Mouse (Mus musculus) heart, postnatal 0 days (tissue): ENCODE measurements around the gene Rbm15. TPM values are rescaled to one million over a fixed set of nuclear protein-coding genes. Genes with fewer than 3 reads are reported as not detected.

Experiments
- ATAC-seq: fragments of 200-750 bp; cut with Nextera tagmentation; 2 replicates; pipeline ENCODE4 v1.8.0; 2017; ENCODE audit warnings: low read depth, moderate number of reproducible peaks, moderate library complexity; ENCODE audit not compliant: insufficient read depth
- DNase-seq: peaks from one replicate; pipeline ENCODE4 v3.0.0-alpha.2; 2016; ENCODE audit warnings: low spot score
- H3K27ac ChIP-seq: fragments of 300-500 bp; sonication (generic); 2 replicates; pipeline ENCODE4 v1.5.1; 2014; ENCODE audit warnings: low read depth, mild to moderate bottlenecking
- H3K27me3 ChIP-seq: fragments of 300-500 bp; sonication (generic); 2 replicates; pipeline ENCODE4 v1.6.1; 2014; ENCODE audit warnings: low read length, mixed read lengths; ENCODE audit not compliant: control insufficient read depth, insufficient read depth
- H3K36me3 ChIP-seq: fragments of 300-500 bp; sonication (generic); replicated peaks from 2 replicates; pipeline ENCODE4 v1.6.1; 2014; ENCODE audit warnings: low read length, mixed read lengths; ENCODE audit not compliant: control insufficient read depth, insufficient read depth
- H3K4me1 ChIP-seq: fragments of 300-500 bp; sonication (generic); 2 replicates; pipeline ENCODE4 v1.6.1; 2014; ENCODE audit warnings: antibody characterized with exemption; ENCODE audit not compliant: control insufficient read depth, insufficient read depth
- H3K4me2 ChIP-seq: fragments of 300-500 bp; sonication (generic); 2 replicates; pipeline ENCODE4 v1.6.1; 2014; ENCODE audit warnings: low read depth, mild to moderate bottlenecking, low read length, moderate library complexity
- H3K4me3 ChIP-seq: fragments of 300-500 bp; sonication (generic); 2 replicates; pipeline ENCODE4 v1.5.1; 2014; ENCODE audit warnings: low read depth, low read length
- H3K9ac ChIP-seq: fragments of 300-500 bp; sonication (generic); replicated peaks from 2 replicates; pipeline ENCODE4 v1.6.1; 2014; ENCODE audit warnings: low read depth, low read length, mixed read lengths
- H3K9me3 ChIP-seq: fragments of 300-500 bp; sonication (generic); replicated peaks from 2 replicates; pipeline ENCODE4 v1.6.1; 2016; ENCODE audit warnings: low read length; ENCODE audit not compliant: control insufficient read depth
- CTCF ChIP-seq: IDR thresholded peaks from 2 replicates; pipeline ENCODE4 v1.5.1; 2016; ENCODE audit warnings: antibody characterized with exemption, control low read depth, low read depth
- EP300 ChIP-seq: IDR thresholded peaks from 2 replicates; pipeline ENCODE4 v1.6.1; 2016; ENCODE audit warnings: antibody characterized with exemption, low read depth
- WGBS: fragments of 180-500 bp; shearing (Covaris S2); extraction: QIAGEN DNeasy Blood & Tissue Kit; methylation state at CpG from one replicate; pipeline ENCODE4 v1.1.7; 2014; 5-methylcytosine and 5-hydroxymethylcytosine counted together
- polyA plus RNA-seq: library from polyadenylated mRNA; unstranded; fragments of >200 nt; fragmentation: Nextera tagmentation; extraction: Ambion mirVana; gene quantifications from 2 replicates; pipeline ENCODE4 v1.2.1, GENCODE M21; 2015
- total RNA-seq: library from RNA; depleted of rRNA; stranded (reverse); fragments of >200 nt; gene quantifications from 2 replicates; pipeline ENCODE4 v1.2.3, GENCODE M21; 2014; ENCODE audit warnings: low replicate concordance

The Rbm15 gene
- total and polyA plus RNA-seq, 2 experiments from 2014 or later = 8.4 to 25.5 TPM

- under 1% methylated on average over 11 of the region's 11 CpGs for WGBS
- ATAC-seq = peak; percentile 94
These were observed 23.5 kb upstream of the Rbm15 start for GRCm38 (mm10) chr3:107356964-107357441.

GRCm38 (mm10) chr3:107355618-107356260 lies 22.3 kb upstream of the Rbm15 start:
- no peak overlapping the region for H3K4me3 ChIP-seq
- H3K27ac ChIP-seq = no peak overlapping the region
- H3K36me3 ChIP-seq = no peaks in the 10 kb centered on the region
- TF ChIP-seq EP300 (no peak), CTCF (no peak)
- WGBS = 75% methylated on average over 6 of the region's 6 CpGs
- 0 out of 2 replicates have a peak, but pooled peaks cover 12% of the 10 kb centered on the region for H3K4me1 ChIP-seq
- H3K9ac ChIP-seq = no peak overlapping the region
- no peak for ATAC-seq
- DNase-seq = no peak
- H3K9me3 ChIP-seq = no peaks in the 10 kb centered on the region
- no peak overlapping the region for H3K4me2 ChIP-seq
- H3K27me3 ChIP-seq = peaks cover 3% of the 10 kb centered on the region; the same call in 1 of the 2 replicates

More at GRCm38 (mm10) chr3:107356964-107357441, 23.5 kb upstream of the Rbm15 start:
- TF ChIP-seq CTCF = peak; percentile 74
- no peak for TF ChIP-seq EP300
- Histone ChIP-seq H3K27me3 (peaks cover 3% of the 10 kb centered on the region; the same call in 1 of the 2 replicates), H3K4me1 (0 out of 2 replicates have a peak, but pooled peaks cover 7% of the 10 kb centered on the region), H3K27ac (no peak overlapping the region), H3K36me3 (no peaks in the 10 kb centered on the region), H3K9ac (peak overlapping the region; percentile 32; the same call in 1 of the 2 replicates), H3K4me3 (no peak overlapping the region), H3K9me3 (no peaks in the 10 kb centered on the region), H3K4me2 (peak overlapping the region; percentile 39; the same call in 1 of the 2 replicates)
- peak; percentile 70 for DNase-seq

- Histone ChIP-seq H3K9ac (no peak overlapping the region), H3K27ac (no peak overlapping the region), H3K27me3 (no peaks in the 10 kb centered on the region), H3K4me2 (no peak overlapping the region), H3K9me3 (no peaks in the 10 kb centered on the region), H3K4me3 (no peak overlapping the region), H3K4me1 (0 out of 2 replicates have a peak, but pooled peaks cover 5% of the 10 kb centered on the region), H3K36me3 (no peaks in the 10 kb centered on the region)
- no peak for DNase-seq
- 46% methylated on average over 3 of the region's 3 CpGs for WGBS
- no peak for TF ChIP-seq EP300
- no peak for TF ChIP-seq CTCF
- ATAC-seq = no peak; the same call in 1 of the 2 replicates
These were observed 18.2 kb upstream of the Rbm15 start for GRCm38 (mm10) chr3:107351706-107352105.

GRCm38 (mm10) chr3:107349006-107349405 lies 15.5 kb upstream of the Rbm15 start:
- H3K9me3 ChIP-seq = no peaks in the 10 kb centered on the region
- no peaks in the 10 kb centered on the region for H3K36me3 ChIP-seq
- H3K4me3 ChIP-seq = no peak overlapping the region
- no peak overlapping the region for H3K27ac ChIP-seq
- 0 out of 2 replicates have a peak, but pooled peaks cover 5% of the 10 kb centered on the region for H3K4me1 ChIP-seq
- no peak overlapping the region for H3K9ac ChIP-seq
- H3K4me2 ChIP-seq = no peak overlapping the region
- DNase-seq (no peak), ATAC-seq (no peak)
- no peak for TF ChIP-seq CTCF
- no peak for TF ChIP-seq EP300
- WGBS = 52% methylated on average over 3 of the region's 3 CpGs
- no peaks in the 10 kb centered on the region for H3K27me3 ChIP-seq

GRCm38 (mm10) chr3:107345033-107345725 lies 11.7 kb upstream of the Rbm15 start:
- DNase-seq (no peak), ATAC-seq (no peak)
- Histone ChIP-seq H3K4me2 (no peak overlapping the region), H3K27ac (no peak overlapping the region), H3K27me3 (no peaks in the 10 kb centered on the region), H3K36me3 (no peaks in the 10 kb centered on the region), H3K4me1 (no peaks in the 10 kb centered on the region), H3K4me3 (no peak overlapping the region), H3K9ac (no peak overlapping the region), H3K9me3 (no peaks in the 10 kb centered on the region)
- TF ChIP-seq EP300 (no peak), CTCF (no peak)
- 45% methylated on average over 3 of the region's 3 CpGs for WGBS
